Mouse (Mus musculus) limb, embryonic 10.5 days (tissue): ENCODE results near the gene Krtap26-1. TPM values are rescaled to one million over a fixed set of nuclear protein-coding genes. Genes with fewer than 3 reads are reported as not detected.

ENCODE experiments used
- DNase-seq: peaks from one replicate; pipeline ENCODE4 v3.0.0-alpha.2; 2017; ENCODE audit warnings: low spot score
- H3K27ac ChIP-seq: fragments of 300-500 bp; sonication (generic); 2 replicates; pipeline ENCODE4 v1.5.1; 2016; ENCODE audit warnings: mild to moderate bottlenecking
- H3K27me3 ChIP-seq: fragments of 300-500 bp; sonication (generic); 2 replicates; pipeline ENCODE4 v1.6.1; 2016; ENCODE audit warnings: low read depth, mild to moderate bottlenecking; ENCODE audit not compliant: poor library complexity, severe bottlenecking
- H3K36me3 ChIP-seq: fragments of 300-500 bp; sonication (generic); 2 replicates; pipeline ENCODE4 v1.6.1; 2016; ENCODE audit warnings: mild to moderate bottlenecking, moderate library complexity
- H3K4me1 ChIP-seq: fragments of 300-500 bp; sonication (generic); 2 replicates; pipeline ENCODE4 v1.6.1; 2016
- H3K4me3 ChIP-seq: fragments of 300-500 bp; sonication (generic); 2 replicates; pipeline ENCODE4 v1.5.1; 2016; ENCODE audit warnings: mild to moderate bottlenecking, moderate library complexity
- H3K9me3 ChIP-seq: fragments of 300-500 bp; sonication (generic); replicated peaks from 2 replicates; pipeline ENCODE4 v1.6.1; 2016; ENCODE audit warnings: mild to moderate bottlenecking
- whole genome bisulfite sequencing: fragments of 180-500 bp; shearing (Covaris S2); methylation state at CpG from one replicate; pipeline ENCODE4 v1.1.7; 2016; 5-methylcytosine and 5-hydroxymethylcytosine counted together
- polyA plus RNA-seq: library from polyadenylated mRNA; unstranded; fragments of >200 nt; fragmentation: Nextera tagmentation; extraction: Ambion mirVana; gene quantifications from 2 replicates; pipeline ENCODE4 v1.2.1, GENCODE M21; 2016

Gene Krtap26-1
- not detected in 2 replicates for polyA plus RNA-seq

DNA sequence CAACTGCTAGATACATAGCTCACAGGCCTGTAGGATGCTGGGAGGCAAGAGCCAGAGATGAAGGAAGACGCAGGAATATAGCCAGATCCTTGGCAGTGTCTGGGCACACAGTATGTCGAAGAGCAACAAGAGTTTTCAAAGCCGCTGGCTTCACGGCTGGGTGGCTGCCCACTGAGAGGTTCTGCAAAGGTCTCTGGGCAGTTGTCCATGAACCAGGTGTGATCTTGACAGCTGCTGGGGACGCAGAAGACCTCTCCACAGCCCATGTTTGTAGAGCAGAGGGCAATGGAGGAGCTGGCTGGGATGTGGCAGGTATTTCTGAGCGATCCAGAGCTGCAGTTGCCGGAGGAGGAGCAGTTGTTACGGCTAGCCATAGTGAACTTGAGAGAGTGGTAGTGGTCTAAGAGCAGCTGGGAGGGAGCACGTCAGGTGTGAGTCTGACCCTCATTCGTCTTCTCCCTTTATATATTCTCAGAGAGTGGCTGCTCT lies at the start of gene Krtap26-1:
TSS of gene Krtap26-1 (minus strand) at position 439 of the 489 bp plus-strand sequence.
- H3K4me3 ChIP-seq: no peak within 1 kb of the TSS
- no peaks in the 10 kb centered on the region for H3K36me3 ChIP-seq
- no peaks in the 10 kb centered on the region for H3K27me3 ChIP-seq
- no peaks in the 10 kb centered on the region for H3K4me1 ChIP-seq
- no peaks in the 10 kb centered on the region for H3K9me3 ChIP-seq
- 86% methylated on average over 10 of the region's 10 CpGs for WGBS
- H3K27ac ChIP-seq: no peak within 1 kb of the TSS
- DNase-seq: no peak

DNA sequence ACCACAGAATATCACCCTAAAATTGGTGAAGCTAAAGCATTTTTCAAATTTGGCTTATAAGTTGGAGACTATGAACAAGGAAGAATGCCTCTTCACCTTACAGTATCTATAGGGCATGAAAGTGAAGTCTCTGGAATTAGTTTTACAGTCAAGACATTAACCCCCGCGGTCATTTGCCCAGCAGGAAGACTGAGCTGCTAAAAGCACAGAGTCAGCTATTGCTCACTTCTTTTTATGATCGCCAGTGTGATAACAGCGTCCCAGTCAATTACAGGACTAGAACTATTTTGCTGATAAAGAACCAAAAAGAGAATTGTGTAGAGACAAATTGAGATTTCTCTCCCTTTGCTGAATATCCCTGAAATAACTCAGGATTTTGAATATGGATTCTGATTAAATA lies 48.7 kb upstream of the Krtap26-1 start:
- Histone ChIP-seq H3K9me3 (no peaks in the 10 kb centered on the region), H3K4me3 (no peak overlapping the region), H3K27me3 (no peaks in the 10 kb centered on the region), H3K36me3 (no peaks in the 10 kb centered on the region), H3K4me1 (peaks cover 6% of the 10 kb centered on the region), H3K27ac (no peak overlapping the region)
- 82% methylated on average over 4 of the region's 4 CpGs for WGBS
- no peak for DNase-seq

DNA sequence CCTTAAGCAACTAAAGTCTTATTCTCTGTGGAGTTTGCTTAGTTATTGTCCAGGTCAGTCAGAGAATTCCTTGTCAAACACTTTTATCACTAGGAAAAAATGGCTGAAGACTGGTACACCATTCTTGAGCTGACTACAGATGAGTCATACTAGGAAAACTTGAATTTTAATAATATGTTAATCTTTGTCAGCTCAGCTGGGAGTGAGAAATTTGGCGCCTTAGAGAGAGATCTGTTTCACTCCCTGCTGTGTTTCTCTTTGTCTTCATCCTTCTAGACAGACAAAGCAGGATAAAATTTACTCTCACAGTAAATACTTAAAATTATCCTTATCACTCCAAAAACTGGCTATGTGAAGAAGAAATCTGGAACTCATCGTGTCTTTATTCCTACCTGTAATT lies 33.7 kb upstream of the Krtap26-1 start:
- no peaks in the 10 kb centered on the region for H3K27me3 ChIP-seq
- no peaks in the 10 kb centered on the region for H3K9me3 ChIP-seq
- no peaks in the 10 kb centered on the region for H3K36me3 ChIP-seq
- DNase-seq: no peak
- no peak overlapping the region for H3K4me3 ChIP-seq
- H3K4me1 ChIP-seq: no peaks in the 10 kb centered on the region
- WGBS: 69% methylated on average over 2 of the region's 2 CpGs
- no peak overlapping the region for H3K27ac ChIP-seq

DNA sequence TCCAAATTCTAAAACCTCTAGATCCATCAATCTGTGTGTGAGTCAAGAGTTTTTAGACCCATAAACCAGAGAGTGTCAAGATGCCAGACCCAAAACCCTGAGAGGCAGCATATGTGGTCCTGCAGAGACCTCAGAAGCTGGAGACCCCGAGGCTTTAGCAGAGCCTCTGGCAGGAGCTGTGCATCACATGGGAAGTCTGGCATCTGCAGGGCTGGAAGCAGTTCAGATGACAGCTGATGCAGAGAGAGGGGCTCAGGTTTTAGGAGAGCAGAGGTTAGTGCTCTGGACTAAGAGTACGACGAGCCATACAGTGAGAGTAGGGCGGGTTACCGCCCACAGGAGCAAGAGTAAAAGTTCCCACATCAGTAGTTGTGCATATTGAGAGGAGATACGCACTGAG lies 31.5 kb upstream of the Krtap26-1 start:
- Histone ChIP-seq H3K36me3 (no peaks in the 10 kb centered on the region), H3K27me3 (no peaks in the 10 kb centered on the region), H3K27ac (no peak overlapping the region), H3K4me1 (no peaks in the 10 kb centered on the region), H3K9me3 (no peaks in the 10 kb centered on the region), H3K4me3 (no peak overlapping the region)
- DNase-seq: no peak
- WGBS: 85% methylated on average over 6 of the region's 6 CpGs

DNA sequence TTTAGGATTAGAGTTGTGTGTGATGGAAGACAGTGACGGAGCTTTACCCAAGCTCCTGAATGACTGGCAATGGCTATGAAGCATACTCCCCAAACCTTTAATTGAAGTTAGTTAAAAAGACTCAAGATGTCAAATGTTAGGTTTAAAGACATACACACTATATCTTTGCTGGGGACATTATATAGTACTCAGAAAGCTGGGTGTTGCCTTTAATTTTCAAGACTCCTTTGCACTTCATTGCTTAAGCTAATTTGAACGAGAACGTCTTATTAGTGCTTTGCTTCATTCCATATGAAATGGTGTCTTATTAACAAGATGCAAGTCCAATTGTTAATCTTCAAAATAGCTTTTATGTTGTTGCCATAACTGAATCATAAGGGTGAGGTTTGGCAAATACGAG lies 24.0 kb upstream of the Krtap26-1 start, which contains the start of gene Krtap27-1:
TSS of gene Krtap27-1 (minus strand) at position 101 of the 400 bp plus-strand sequence.
- Histone ChIP-seq H3K27me3 (no peaks in the 10 kb centered on the region), H3K9me3 (no peaks in the 10 kb centered on the region), H3K27ac (no peak within 1 kb of the TSS), H3K4me1 (no peaks in the 10 kb centered on the region), H3K4me3 (no peak within 1 kb of the TSS), H3K36me3 (no peaks in the 10 kb centered on the region)
- DNase-seq: no peak
- 85% methylated on average over 4 of the region's 4 CpGs for WGBS

DNA sequence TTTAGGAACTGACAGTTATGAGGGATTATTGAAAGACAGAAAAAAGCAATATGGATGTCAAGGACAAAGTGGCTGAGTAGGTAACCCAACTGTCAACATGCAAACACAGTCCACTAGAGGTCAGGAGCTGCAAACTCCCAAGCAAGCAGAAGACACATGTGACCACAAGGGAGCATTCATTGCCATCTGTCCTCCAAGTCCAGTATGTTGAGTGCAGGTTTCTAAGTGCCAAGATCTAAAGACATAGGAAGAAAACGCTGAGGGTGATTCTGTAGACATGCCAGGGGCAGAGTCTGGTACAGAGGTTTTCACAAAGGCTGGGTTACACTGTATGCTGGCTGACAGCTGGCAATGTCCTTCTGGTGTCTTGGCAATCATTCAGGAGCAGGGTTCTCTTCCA lies 9.8 kb upstream of the Krtap26-1 start:
- H3K27ac ChIP-seq: no peak overlapping the region
- H3K9me3 ChIP-seq: no peaks in the 10 kb centered on the region
- no peaks in the 10 kb centered on the region for H3K4me1 ChIP-seq
- 64% methylated on average over 1 of the region's 1 CpGs for WGBS
- no peak overlapping the region for H3K4me3 ChIP-seq
- no peaks in the 10 kb centered on the region for H3K27me3 ChIP-seq
- no peaks in the 10 kb centered on the region for H3K36me3 ChIP-seq
- no peak for DNase-seq

DNA sequence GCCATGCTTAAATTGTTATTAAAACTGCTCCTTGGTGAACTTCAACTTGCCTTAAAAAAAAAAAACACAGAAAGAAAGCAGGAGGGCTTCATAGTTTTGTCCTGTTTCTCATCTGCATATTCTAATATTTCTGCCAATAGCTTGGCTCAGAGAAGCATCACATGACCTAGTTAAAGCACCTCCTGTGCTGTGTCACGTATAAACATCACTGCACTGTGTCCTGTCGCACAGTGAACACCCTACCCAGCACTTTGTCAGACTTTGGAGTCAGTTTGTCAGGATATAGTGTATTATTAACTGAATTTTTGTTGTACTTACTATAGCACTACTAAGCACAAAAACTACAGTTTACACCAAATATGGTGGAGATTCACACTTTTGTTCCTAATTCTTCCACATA lies 4.4 kb upstream of the Krtap26-1 start:
- Histone ChIP-seq H3K27me3 (no peaks in the 10 kb centered on the region), H3K4me3 (no peak overlapping the region), H3K9me3 (no peaks in the 10 kb centered on the region), H3K36me3 (no peaks in the 10 kb centered on the region), H3K4me1 (no peaks in the 10 kb centered on the region), H3K27ac (no peak overlapping the region)
- no peak for DNase-seq
- 82% methylated on average over 2 of the region's 2 CpGs for WGBS

DNA sequence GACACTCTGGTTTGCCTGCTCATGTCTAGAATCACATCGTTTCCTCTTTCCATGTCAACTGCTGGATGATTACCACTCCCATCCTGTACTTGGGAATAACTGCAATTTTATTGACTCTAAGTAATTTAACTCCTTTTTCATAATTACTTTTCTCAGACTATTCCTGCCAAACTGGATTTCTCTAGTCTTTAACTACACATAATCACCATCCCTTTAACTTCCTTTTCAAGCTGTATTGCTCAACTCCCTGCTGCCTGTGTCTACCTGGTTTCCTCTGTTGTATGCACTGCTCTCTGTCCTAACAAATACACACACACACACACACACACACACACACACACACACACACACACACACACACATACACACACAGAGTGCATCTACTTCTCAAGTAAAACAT lies 3.5 kb upstream of the Krtap26-1 start:
- Histone ChIP-seq H3K36me3 (no peaks in the 10 kb centered on the region), H3K4me3 (no peak overlapping the region), H3K4me1 (no peaks in the 10 kb centered on the region), H3K27ac (no peak overlapping the region), H3K27me3 (no peaks in the 10 kb centered on the region), H3K9me3 (no peaks in the 10 kb centered on the region)
- WGBS: 88% methylated on average over 1 of the region's 1 CpGs
- no peak for DNase-seq

DNA sequence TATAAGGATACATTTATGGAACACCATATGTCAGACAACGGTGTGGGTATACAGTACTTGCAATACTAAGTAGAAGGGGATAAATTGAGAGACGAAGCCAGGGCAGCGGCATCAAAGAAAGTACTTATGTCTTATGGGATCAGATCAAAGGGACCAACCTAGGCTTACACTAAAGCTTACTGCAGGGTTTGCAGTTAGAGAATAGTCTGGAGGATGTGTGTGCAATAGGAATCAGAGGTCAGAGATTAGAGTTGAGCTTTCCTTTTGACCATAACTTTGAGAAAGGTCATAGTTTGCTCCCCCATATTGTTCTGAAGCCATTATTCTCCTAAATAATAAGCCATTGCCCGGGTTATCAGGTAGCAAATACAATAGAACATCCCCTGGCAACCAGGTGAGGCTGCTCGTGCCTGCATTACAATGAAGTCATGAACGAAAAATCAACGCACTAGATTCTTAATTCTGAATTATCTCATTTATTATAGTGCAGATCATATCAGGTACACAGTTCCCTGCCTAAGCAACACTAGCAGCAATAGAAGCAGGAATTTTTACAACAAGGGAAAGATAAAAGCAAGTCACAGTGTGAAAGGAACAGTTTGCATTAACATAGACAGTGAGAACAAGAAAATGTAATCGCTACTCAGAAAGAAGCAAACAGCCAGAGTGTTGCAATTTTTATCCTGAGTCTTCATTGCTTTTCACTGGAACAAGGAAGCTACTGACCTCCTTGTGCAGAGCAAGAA lies 1.1 kb downstream of the Krtap26-1 start:
- H3K4me1 ChIP-seq: no peaks in the 10 kb centered on the region
- WGBS: 86% methylated on average over 8 of the region's 8 CpGs
- no peaks in the 10 kb centered on the region for H3K36me3 ChIP-seq
- no peaks in the 10 kb centered on the region for H3K9me3 ChIP-seq
- no peak for DNase-seq
- no peak overlapping the region for H3K27ac ChIP-seq
- H3K4me3 ChIP-seq: no peak overlapping the region
- no peaks in the 10 kb centered on the region for H3K27me3 ChIP-seq

DNA sequence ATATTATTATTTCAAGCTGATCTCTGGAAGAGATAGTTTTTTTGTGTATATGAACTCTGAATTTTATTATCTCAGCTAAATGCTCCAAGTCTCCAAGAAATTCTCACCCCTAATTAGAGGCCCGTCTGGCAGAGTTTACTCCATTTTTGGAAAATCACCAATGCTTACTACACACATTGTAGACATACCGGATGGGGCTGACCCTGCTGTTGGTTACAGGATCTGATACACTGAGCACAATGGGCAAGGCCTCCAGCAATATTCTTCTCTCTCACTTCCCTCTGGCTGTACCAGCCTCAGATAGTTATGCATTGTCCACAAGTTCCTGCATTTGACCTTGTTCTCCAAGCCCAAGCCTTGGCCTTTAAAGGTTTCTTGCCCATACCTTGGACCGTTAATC lies 7.5 kb downstream of the Krtap26-1 start:
- DNase-seq: no peak
- no peak overlapping the region for H3K4me3 ChIP-seq
- H3K36me3 ChIP-seq: no peaks in the 10 kb centered on the region
- peaks cover 3% of the 10 kb centered on the region; the same call in 1 of the 2 replicates for H3K4me1 ChIP-seq
- WGBS: 95% methylated on average over 3 of the region's 3 CpGs
- no peak overlapping the region for H3K27ac ChIP-seq
- no peaks in the 10 kb centered on the region for H3K27me3 ChIP-seq
- no peaks in the 10 kb centered on the region for H3K9me3 ChIP-seq

DNA sequence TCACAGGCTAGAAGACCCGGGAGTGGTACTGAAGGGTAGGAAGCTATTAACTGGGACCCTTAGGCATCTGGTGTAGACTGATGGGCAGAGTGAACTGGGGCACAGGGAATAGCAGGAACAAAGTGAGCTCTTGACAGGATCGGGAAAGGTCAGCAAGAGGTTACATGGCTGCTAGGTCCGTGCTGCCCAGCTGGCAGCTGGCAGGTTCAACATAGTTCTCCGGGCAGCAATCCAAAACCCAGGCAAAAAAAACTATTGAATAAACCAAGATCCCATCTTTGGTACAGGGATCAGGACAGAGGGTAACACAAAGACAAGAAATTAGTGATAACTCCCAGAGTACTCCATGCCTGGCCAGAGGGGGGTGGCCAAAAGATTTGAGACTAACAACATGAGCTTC lies 12.5 kb downstream of the Krtap26-1 start:
- H3K4me1 ChIP-seq: peaks cover 5% of the 10 kb centered on the region; the same call in 1 of the 2 replicates
- H3K27ac ChIP-seq: no peak overlapping the region
- H3K27me3 ChIP-seq: no peaks in the 10 kb centered on the region
- no peak for DNase-seq
- H3K36me3 ChIP-seq: no peaks in the 10 kb centered on the region
- no peaks in the 10 kb centered on the region for H3K9me3 ChIP-seq
- 30% methylated on average over 4 of the region's 4 CpGs for WGBS
- H3K4me3 ChIP-seq: no peak overlapping the region

DNA sequence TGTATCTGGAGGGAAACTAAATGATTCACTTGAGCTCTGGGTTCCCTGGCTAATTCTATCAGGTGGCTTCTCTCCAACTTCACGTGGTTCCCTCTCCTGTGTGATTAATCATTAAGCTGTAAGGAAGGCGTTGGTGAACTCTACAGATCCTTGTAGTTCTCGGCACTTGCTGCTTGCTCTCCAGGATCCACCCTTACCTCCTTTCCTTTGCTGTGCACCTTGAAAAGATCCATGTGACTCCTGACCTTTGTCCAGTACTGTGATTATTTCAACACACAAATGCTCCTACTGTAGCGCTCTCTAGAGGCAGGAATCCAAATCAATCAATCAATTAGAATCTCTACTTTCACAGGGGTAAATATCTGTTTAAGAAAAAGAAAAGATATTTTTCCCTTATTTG lies 16.1 kb downstream of the Krtap26-1 start:
- Histone ChIP-seq H3K27ac (no peak overlapping the region), H3K36me3 (no peaks in the 10 kb centered on the region), H3K27me3 (no peaks in the 10 kb centered on the region), H3K9me3 (no peaks in the 10 kb centered on the region), H3K4me3 (no peak overlapping the region), H3K4me1 (peaks cover 5% of the 10 kb centered on the region; the same call in 1 of the 2 replicates)
- WGBS: 74% methylated on average over 4 of the region's 4 CpGs
- no peak for DNase-seq

DNA sequence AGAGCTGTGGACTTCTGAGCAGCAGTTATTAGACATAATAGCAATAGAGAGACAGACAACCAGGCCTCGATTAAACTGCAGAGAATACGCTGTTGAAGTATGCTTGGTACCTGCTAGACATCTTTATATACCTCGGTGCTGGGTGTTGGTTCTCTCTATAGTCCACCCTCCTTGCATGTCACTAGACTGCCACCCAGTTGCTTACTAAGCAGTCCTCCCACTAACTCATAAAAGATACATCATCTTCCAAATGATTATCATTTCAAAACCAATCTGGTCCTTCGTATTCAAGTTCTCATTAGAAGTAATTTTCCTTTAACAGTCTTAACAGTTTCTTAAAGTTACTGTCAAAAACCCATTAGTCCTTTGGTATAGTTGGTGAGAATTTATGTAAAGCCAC lies 20.0 kb downstream of the Krtap26-1 start, which contains the start of gene 2310079G19Rik:
TSS of gene 2310079G19Rik (minus strand) at position 101 of the 400 bp plus-strand sequence.
- Histone ChIP-seq H3K4me1 (no peaks in the 10 kb centered on the region), H3K27me3 (no peaks in the 10 kb centered on the region), H3K4me3 (no peak within 1 kb of the TSS), H3K36me3 (no peaks in the 10 kb centered on the region), H3K27ac (no peak within 1 kb of the TSS), H3K9me3 (no peaks in the 10 kb centered on the region)
- WGBS: 96% methylated on average over 4 of the region's 4 CpGs
- DNase-seq: no peak
